Mouse (Mus musculus): Measurements from ENCODE around the gene Hmgcs1.

DNA sequence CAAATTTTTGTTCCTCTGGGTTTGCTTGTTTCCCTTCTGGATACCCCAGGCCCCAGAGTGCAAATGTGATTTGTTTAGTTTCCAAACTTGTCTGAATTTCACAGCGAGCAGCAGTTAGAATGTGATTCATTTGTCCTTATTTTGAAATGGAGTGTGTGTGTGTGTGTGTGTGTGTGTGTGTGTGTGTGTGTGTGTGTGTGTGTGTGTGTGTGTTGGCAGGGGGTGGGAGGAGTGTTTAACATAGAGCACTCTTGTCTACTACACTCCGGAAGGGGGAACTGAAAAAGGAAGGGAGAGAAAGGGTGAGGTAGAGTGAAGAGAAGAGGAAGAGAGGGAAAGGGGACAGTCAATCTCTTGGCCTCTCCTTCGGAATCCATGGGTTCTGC lies 64.4 kb downstream of the Hmgcs1 start:
- TF ChIP-seq POLR2A (IDR thresholded peaks at IDR 0.05; ENCODE audit: insufficient read depth, low read depth, low read length), result no peak
- TF ChIP-seq EP300 (IDR thresholded peaks at IDR 0.05; ENCODE audit: insufficient read depth, low read depth, low read length), result no peak

All from heart, adult 2 months (tissue).